Mouse (Mus musculus): ENCODE measurements around the gene Gm8994.

The Gm8994 gene

DNA sequence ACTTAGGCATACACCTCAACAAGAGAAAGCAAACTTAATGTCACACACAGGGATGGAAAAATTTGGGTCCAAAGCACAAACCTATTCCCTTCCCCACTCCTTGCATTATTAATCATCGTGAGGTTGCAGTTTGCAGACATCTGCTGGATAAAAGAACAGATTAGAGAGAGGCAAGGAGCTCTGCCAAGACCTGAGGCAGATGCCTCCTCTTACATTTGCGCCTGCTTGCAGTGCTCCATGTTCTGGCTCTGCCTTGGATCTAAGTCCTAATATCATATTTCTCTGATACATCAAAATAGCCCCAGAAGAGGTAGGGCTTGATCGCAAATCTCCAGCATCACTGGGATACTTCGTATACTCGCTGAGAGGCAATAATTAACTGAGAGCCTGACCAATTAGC lies 31.1 kb downstream of the Gm8994 start:
- DNase-seq (ENCODE audit: extremely low spot score, low read depth, low spot score): no peak

DNA sequence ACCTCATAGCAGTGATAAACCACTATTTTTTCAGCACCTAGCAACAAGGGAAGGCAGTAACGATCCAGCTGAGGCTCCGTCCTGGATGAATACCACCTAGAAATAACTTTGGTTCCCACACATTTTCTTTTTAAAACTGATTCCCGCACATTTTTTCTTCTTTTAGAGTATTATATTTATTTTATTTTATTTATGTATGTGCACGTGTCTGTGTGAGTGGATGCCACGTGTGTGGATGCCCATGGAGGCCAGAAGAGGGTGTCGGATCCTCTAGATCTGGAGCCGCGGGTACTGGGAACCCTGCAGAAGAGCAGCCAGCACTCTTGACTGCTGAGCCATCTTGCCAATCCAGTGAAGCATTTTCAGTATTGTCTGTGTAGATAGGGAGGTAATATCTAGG lies 36.0 kb downstream of the Gm8994 start:
- DNase-seq (ENCODE audit: extremely low spot score, low read depth, low spot score): no peak

DNA sequence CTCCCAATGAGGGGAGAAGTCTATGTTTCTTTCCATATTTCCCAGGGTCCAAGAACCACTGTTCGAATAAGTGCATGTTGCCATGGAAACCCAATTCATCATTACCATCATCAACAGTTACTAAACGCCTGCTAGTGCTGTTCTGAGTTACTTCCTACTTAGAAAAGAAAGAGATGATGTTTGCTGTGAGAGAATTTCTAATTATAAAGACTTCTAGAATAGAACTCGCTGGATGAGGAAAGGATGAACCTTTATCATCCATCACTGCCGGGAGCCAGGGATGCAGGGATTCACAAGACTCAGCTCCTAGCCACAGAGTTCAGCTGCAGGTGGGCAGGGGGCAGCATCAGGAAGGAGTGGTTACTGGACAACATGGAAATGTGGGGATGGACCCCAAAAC lies 36.7 kb downstream of the Gm8994 start:
- no peak for DNase-seq (ENCODE audit: extremely low spot score, low read depth, low spot score)

DNA sequence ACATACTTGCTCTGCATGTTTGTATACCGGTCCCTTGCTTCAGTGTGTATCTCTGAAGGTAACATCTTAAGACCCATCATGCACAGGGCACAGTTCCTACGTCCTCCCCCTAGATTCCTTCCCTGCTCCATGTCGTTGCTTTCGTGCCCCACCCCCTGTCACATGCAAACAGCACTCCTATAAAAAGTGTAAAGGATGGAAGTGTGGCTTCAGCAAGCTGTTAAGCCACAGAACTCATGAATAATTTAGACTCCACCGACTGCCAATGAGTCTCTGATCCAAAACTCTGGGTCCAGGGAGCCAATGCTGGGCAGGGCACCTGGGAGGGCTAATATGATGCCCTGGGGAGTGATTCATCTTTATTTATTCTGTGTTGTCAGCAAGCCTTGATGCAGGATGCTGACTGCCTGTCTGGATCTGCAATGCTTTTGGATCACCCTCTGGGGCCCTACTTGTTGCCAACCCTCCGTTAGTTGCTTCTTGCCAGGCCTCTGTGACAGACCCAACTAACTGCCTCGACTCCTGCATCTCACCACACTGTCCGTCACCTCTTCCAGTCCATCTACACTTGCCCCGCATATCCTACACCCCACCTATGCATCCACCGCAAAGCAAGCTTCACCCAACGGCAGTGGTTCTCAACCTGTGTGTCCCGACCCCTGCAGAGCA lies 37.2 kb downstream of the Gm8994 start:
- DNase-seq (ENCODE audit: extremely low spot score, low read depth, low spot score): no peak

DNA sequence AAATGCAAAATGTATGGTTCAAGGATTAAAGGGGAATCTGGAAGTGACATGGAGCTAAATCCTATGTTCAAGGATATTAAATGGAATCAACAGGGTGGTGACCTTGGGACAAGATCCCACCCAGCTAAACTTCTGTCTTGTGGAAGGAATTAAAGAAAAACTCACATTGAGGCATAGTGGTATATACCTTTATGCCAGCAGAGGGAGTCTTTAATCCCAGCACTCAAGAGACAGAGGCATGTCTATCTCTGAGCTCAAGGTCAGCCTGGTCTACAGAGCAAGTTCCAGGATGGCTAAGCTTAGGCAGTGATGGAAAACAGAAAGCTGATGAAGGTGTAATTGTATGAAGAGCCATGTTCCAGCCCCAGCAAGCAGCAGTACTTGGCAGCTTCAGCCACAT lies 48.8 kb downstream of the Gm8994 start:
- no peak for DNase-seq (ENCODE audit: extremely low spot score, low read depth, low spot score)

Data from hindlimb bud, embryonic 11.5 days (tissue).